Mouse (Mus musculus): ENCODE results near the gene Olfr338. TPM values are rescaled to one million over a fixed set of nuclear protein-coding genes. Genes with fewer than 3 reads are reported as not detected.
"Not testable (repeated sequence)": the region's sequence is repeated elsewhere in the genome, so short reads cannot be mapped to it uniquely, and the experiment has no call there.

The Olfr338 gene
- polyA plus RNA-seq (2015; fragmentation: Nextera tagmentation; extraction: Ambion mirVana), result 0.03 TPM in 1 of 2 replicates, not detected in the other

- no peak for ATAC-seq
- H3K27me3 ChIP-seq (replicated peaks), result no peaks in the 10 kb centered on the region
Observed at GRCm38 (mm10) chr2:36373219-36373618, at the start of gene Olfr338. TSS of gene Olfr338 (plus strand) at chr2:36373519.

GRCm38 (mm10) chr2:36415174-36415573 lies 41.9 kb downstream of the Olfr338 start:
- 89% methylated on average over 3 of the region's 3 CpGs for WGBS
- H3K9me3 ChIP-seq; H3K27ac ChIP-seq; H3K4me2 ChIP-seq (replicated peaks); H3K27me3 ChIP-seq (replicated peaks); H3K4me3 ChIP-seq (replicated peaks); H3K9ac ChIP-seq; H3K4me1 ChIP-seq (replicated peaks); ATAC-seq; H3K36me3 ChIP-seq: not testable (repeated sequence)

More at GRCm38 (mm10) chr2:36373219-36373618, at the start of gene Olfr338:
- H3K36me3 ChIP-seq, result no peaks in the 10 kb centered on the region
- H3K9ac ChIP-seq, result no peak within 1 kb of the TSS
- no peaks in the 10 kb centered on the region for H3K4me1 ChIP-seq (replicated peaks)
- no peak within 1 kb of the TSS for H3K27ac ChIP-seq
- no peak within 1 kb of the TSS for H3K4me2 ChIP-seq (replicated peaks)
- H3K9me3 ChIP-seq, result no peaks in the 10 kb centered on the region
- no peak within 1 kb of the TSS for H3K4me3 ChIP-seq (replicated peaks)

GRCm38 (mm10) chr2:36415591-36415990 lies 42.3 kb downstream of the Olfr338 start:
- H3K36me3 ChIP-seq; H3K4me3 ChIP-seq (replicated peaks); ATAC-seq; H3K4me2 ChIP-seq (replicated peaks); H3K9ac ChIP-seq; H3K9me3 ChIP-seq; H3K27me3 ChIP-seq (replicated peaks); H3K4me1 ChIP-seq (replicated peaks); H3K27ac ChIP-seq: not testable (repeated sequence)
- 89% methylated on average over 7 of the region's 7 CpGs for WGBS

GRCm38 (mm10) chr2:36418647-36419046 lies 45.3 kb downstream of the Olfr338 start, which contains the start of gene Olfr339:
TSS of gene Olfr339 (plus strand) at chr2:36418947.
- 84% methylated on average over 3 of the region's 3 CpGs for WGBS
- Histone ChIP-seq H3K27me3 (replicated peaks) (no peaks in the 10 kb centered on the region), H3K27ac (no peak within 1 kb of the TSS), H3K9ac (no peak within 1 kb of the TSS), H3K4me3 (replicated peaks) (no peak within 1 kb of the TSS), H3K9me3 (peaks cover 3% of the 10 kb centered on the region; the same call in 1 of the 2 replicates), H3K4me1 (replicated peaks) (no peaks in the 10 kb centered on the region), H3K36me3 (no peaks in the 10 kb centered on the region), H3K4me2 (replicated peaks) (no peak within 1 kb of the TSS)
- ATAC-seq, result no peak

Other genes starting within 250 kb of the Olfr338 start
- gene Mrrf, start 237.1 kb upstream of the Olfr338 start, polyA plus RNA-seq (2015; fragmentation: Nextera tagmentation; extraction: Ambion mirVana), result 35.1 and 35.9 TPM in 2 replicates
- 49.0 and 54.4 TPM in 2 replicates for gene Rbm18, start 236.7 kb upstream of the Olfr338 start, polyA plus RNA-seq (2015; fragmentation: Nextera tagmentation; extraction: Ambion mirVana)
- gene Ptgs1, start 143.1 kb upstream of the Olfr338 start, polyA plus RNA-seq (2015; fragmentation: Nextera tagmentation; extraction: Ambion mirVana), result 24.7 and 26.0 TPM in 2 replicates
- gene Olfr339, start 45.4 kb downstream of the Olfr338 start, polyA plus RNA-seq (2015; fragmentation: Nextera tagmentation; extraction: Ambion mirVana), result not detected in 2 replicates
- gene Olfr340, start 79.1 kb downstream of the Olfr338 start, polyA plus RNA-seq (2015; fragmentation: Nextera tagmentation; extraction: Ambion mirVana), result not detected in 2 replicates
- gene Olfr341, start 108.9 kb downstream of the Olfr338 start, polyA plus RNA-seq (2015; fragmentation: Nextera tagmentation; extraction: Ambion mirVana), result not detected in 2 replicates
- gene Olfr342, start 151.5 kb downstream of the Olfr338 start, polyA plus RNA-seq (2015; fragmentation: Nextera tagmentation; extraction: Ambion mirVana), result not detected in 2 replicates
- gene Olfr344, start 193.1 kb downstream of the Olfr338 start, polyA plus RNA-seq (2015; fragmentation: Nextera tagmentation; extraction: Ambion mirVana), result not detected in 2 replicates